Mouse (Mus musculus): ENCODE data around the gene Tmem9b.
A peak's percentile ranks its signal among the peaks of the same experiment; 100 is the strongest.

Tmem9b gene

GRCm38 (mm10) chr7:109734806-109735205 lies 17.9 kb downstream of the Tmem9b start:
- DNase-seq = no peak

GRCm38 (mm10) chr7:109731626-109732025 lies 21.0 kb downstream of the Tmem9b start, which contains the start of gene Ascl3:
TSS of gene Ascl3 (minus strand) at chr7:109731726.
- DNase-seq = no peak

- no peak for DNase-seq
Measured at GRCm38 (mm10) chr7:109723697-109724096, 29.0 kb downstream of the Tmem9b start, which contains the start of gene BC051019. TSS of gene BC051019 (minus strand) at chr7:109723850.

GRCm38 (mm10) chr7:109723114-109723513 lies 29.6 kb downstream of the Tmem9b start:
- DNase-seq = no peak

- no peak for DNase-seq
Measured at GRCm38 (mm10) chr7:109722618-109723017, 30.1 kb downstream of the Tmem9b start.

- DNase-seq = peak in 1 of 2 experiments; percentile 51
Measured at GRCm38 (mm10) chr7:109719286-109719685, 33.4 kb downstream of the Tmem9b start.

GRCm38 (mm10) chr7:109713434-109713982 lies 39.2 kb downstream of the Tmem9b start:
- no peak for DNase-seq

- no peak for DNase-seq
Measured at GRCm38 (mm10) chr7:109712198-109712597, 40.5 kb downstream of the Tmem9b start.

- DNase-seq = no peak
Measured at GRCm38 (mm10) chr7:109710069-109710468, 42.6 kb downstream of the Tmem9b start.

GRCm38 (mm10) chr7:109708961-109709382 lies 43.7 kb downstream of the Tmem9b start:
- DNase-seq = peak; percentile 54 to 85

GRCm38 (mm10) chr7:109707023-109707785 lies 45.5 kb downstream of the Tmem9b start:
- peak; percentile 56 to 71 for DNase-seq

GRCm38 (mm10) chr7:109704461-109704860 lies 48.2 kb downstream of the Tmem9b start:
- DNase-seq = no peak

- DNase-seq = no peak
Measured at GRCm38 (mm10) chr7:109704016-109704377, 48.7 kb downstream of the Tmem9b start.

GRCm38 (mm10) chr7:109703190-109704015 lies 49.3 kb downstream of the Tmem9b start, which contains the start of the genes St5 and Akip1:
TSS of gene St5 (minus strand) at chr7:109703605.
TSS of gene Akip1 (plus strand) at chr7:109703690.
- peak; percentile 98 for DNase-seq

- no peak for DNase-seq
Measured at GRCm38 (mm10) chr7:109702721-109703120, 50.0 kb downstream of the Tmem9b start.

- DNase-seq = no peak
Measured at GRCm38 (mm10) chr7:109700213-109700612, 52.5 kb downstream of the Tmem9b start.

GRCm38 (mm10) chr7:109695339-109695726 lies 57.3 kb downstream of the Tmem9b start:
- DNase-seq = no peak

GRCm38 (mm10) chr7:109694576-109695338 lies 57.9 kb downstream of the Tmem9b start:
- no peak for DNase-seq

GRCm38 (mm10) chr7:109690961-109691360 lies 61.7 kb downstream of the Tmem9b start:
- peak; percentile 55 to 65 for DNase-seq

- no peak for DNase-seq
Measured at GRCm38 (mm10) chr7:109690101-109690500, 62.6 kb downstream of the Tmem9b start.

- no peak for DNase-seq
Measured at GRCm38 (mm10) chr7:109686585-109687128, 66.0 kb downstream of the Tmem9b start.
